Mouse (Mus musculus) c-Kit-positive CD71-positive TER-119-negative erythroid progenitor cells, embryonic 14.5 days (primary cell): Measurements from ENCODE around the gene 9230112D13Rik.
A peak's percentile ranks its signal among the peaks of the same experiment; 100 is the strongest.

Source experiments
- DNase-seq: peaks from one replicate; pipeline ENCODE4 v3.0.0-alpha.2; 2013; ENCODE audit warnings: low read depth

9230112D13Rik gene

DNA sequence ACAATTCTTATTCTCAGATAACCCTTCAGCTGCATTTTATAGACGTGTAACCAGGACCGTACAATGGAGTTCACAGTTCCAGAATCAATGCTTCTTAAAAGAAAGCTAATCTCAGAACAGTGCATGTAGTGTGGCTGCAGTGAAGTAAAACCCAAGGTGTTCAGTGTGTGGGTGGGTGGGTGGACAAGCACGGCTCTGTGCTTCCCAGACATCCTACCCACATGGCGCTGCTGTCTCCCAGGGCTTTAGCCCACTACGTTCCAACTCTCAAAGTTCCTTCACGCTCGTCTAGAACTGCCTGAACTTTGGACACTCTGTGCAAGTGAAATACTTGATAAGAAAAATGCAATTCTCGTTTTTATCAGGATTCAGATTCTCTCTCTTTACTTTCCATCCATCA lies at the start of gene 9230112D13Rik:
9230112D13Rik (minus strand) TSS at position 101 of the 400 bp plus-strand sequence.
- no peak for DNase-seq

DNA sequence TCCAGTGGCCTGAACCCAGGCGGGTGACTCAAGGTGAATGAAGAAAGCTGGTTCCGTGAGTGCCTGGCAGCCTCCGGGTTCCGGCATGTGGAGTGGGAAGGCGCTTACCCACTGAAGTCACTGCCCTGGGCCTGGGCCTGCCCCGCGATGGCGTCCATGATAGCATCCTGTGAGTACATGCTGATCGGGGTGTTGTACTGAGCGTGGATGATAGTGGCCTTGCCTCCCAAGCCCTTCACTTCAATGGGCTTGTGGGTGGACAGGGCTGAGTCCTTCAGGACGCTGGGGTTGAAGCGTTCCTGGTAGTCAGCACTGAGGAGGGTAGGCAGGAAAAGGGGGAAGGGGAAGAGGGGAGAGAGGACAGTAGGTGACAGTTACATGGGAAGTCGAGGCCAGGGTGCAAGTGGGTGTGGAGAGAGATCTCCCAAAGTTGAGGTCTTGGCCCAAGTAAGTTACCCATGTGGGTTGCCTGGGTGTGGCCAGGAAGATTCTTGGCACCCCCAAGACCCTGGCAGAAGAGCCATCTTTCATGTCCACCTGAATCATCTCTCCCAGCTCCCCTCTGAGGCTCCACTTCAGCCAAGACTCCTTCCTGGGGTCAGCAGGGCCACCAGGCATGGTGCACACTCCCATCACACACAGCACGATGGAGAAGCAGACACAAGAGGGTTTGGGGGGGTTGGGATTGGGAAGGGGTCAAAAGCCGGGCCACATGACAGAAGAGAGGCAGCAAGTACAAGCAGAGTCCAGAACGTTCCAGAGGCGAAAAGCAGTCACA lies 49.2 kb upstream of the 9230112D13Rik start:
- DNase-seq, result no peak

DNA sequence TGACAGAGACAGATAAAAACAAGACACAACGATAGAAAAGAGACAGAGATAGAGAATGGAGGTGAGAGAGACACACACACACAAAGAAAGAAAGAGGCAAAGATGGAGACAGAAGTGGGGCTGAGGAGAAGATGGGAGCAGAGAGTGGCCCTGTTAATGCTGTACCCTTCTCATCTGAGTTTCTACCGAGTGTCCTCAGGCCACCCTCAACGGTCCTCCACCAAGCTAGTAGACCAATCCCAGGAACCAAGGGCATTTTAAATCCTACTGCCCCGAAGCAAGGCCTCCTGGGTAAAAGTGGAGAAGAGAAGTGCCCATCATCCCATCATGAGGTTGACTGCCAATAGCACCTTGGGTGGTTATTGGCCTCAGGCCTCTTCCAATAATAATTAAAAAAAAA lies 48.3 kb upstream of the 9230112D13Rik start:
- DNase-seq, result no peak

DNA sequence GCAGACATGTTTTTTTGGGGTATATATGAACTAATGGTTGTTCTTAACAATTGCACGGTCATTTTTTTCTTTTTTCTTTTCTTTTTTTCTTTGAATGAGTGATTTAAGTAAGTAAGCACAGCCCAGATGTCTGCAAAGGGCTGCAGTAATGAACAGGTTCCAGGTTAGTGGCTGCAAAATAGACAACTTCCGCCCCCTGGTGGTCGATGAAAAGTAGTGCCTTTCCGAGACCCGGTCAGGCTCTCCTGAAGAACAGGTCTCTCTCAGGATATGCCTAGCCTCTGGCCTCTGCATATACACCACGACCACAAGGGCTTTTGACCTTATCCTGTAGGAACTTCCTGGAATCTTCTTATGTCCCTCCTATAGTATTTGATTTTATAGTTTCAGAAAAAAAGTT lies 47.7 kb upstream of the 9230112D13Rik start:
- DNase-seq, result peak; percentile 44

DNA sequence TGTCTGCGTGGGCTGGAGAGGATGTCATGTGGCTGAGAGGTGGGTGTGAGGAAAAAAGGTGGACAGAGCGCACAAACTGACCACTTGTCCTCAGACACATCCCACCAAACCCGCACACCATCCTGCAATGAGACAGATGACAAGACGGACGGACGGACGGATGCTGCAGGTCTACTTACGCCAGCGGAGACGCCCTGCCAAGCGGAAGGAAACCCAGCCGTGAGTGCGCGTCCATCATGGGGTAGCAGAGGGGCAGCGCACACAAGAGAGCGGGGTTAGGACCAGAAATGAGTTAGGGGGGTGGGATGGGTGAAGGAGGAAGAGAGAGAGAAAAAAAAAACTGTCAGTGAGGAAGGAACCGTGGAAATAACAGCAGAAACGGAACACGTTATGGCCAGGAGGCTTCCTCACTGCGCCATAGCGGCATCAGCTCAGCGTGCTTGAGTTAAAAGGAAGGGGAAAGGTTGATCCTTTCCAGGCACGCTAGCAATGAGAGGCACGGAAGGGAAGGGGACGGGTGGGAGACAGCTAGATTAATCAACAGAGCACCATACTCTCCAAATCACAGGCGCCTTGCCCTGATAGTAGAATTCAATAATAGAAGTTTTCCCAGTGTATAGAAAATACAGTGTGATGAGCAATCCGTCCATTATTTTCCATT lies 47.1 kb upstream of the 9230112D13Rik start:
- DNase-seq, result no peak

DNA sequence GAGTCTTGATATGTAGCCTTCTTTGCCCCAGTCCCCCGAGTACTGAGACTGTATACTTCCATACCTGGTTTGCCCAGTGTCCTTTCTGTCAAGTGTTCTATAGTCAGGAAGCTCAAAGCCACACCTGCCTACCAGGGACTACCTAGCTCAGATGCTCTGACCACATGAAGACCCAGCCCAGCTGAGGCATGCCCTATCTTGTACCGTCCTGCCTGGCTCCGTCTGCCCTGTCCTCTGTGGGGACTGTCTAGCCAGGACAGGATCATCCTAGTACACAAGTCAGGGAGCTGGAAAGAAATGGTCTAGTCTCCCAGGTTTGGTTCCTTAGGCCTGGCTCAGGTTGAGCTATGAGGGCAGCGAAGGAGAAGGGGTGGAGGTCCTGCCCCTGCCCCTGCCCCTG lies 46.0 kb upstream of the 9230112D13Rik start:
- no peak for DNase-seq

DNA sequence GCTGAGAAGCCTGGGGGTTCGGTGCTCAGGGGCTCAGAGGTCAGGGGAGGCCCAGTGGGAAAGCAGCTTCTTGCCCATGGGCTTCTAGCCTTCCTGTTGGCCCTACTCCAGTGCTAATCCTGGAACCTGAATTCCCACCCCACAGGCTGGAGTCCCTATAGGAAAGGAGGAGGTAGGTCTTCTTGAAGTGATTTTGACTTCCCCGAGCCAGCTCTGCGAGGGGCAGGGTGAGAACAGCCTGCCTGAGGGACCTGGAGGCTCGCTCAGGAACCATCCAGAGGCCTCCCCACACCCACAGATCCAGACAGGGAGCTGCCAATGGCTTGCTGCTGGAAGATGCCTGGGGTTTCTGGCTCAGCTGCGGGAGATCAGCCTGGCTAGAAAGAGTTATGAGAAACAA lies 45.1 kb upstream of the 9230112D13Rik start:
- DNase-seq, result no peak

DNA sequence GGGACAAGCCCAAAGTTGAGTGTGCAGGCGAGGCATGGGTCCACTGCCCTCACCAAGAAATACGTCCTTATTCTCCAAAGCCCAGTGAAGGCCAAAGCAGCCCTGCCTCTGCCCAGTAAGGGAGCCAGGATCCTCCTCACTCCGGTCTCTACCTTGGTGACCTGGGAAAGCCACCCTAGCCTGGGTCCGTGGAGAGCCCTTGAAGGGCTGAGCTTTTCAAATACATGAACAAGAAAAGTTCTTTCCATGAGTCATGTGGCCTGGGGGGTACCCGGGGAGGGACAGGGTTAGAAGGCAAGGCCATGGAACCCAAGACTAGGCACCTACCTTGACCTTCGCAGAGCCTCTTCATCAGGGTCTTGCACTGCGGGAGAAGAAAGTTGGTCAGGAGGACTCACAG lies 43.9 kb upstream of the 9230112D13Rik start:
- no peak for DNase-seq

DNA sequence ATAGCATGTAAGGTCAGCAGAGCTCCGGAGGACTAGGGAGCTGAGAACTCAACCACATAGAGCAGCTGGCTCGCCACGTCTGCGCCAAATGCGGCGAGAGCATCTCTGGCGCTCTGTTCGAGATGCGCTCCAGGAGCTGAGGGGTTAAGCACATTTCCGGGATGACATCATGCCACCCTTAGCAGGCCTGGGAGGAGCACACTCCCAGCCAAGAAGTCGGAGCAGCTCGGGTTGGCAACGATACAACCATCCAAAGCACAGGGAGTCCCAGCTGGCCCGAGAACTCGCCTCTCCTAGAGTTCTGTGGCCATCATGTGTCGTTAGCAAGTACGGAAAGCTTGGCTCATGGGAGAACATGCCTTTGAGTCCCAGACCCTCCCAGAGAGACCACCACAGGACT lies 43.1 kb upstream of the 9230112D13Rik start:
- DNase-seq, result no peak

DNA sequence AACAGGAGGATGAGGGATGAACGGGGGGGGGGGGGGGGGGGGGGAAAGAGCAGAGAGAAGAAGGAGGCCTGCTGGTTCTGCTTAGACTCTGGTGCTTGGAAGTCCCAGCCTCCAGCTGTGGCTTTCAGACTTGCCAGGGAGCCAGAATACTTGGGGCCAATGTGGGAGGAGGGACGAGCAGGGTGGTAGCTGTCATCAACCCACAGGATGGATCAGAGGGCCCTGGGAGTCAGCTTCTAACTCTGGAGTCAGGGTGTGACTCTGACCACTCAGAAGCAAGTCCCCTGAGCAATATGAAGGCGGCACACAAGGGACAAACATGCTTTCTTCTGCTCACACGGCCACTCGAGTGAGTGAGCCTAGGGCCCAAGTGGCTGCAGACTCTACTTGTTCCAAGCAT lies 42.0 kb upstream of the 9230112D13Rik start:
- DNase-seq, result no peak

DNA sequence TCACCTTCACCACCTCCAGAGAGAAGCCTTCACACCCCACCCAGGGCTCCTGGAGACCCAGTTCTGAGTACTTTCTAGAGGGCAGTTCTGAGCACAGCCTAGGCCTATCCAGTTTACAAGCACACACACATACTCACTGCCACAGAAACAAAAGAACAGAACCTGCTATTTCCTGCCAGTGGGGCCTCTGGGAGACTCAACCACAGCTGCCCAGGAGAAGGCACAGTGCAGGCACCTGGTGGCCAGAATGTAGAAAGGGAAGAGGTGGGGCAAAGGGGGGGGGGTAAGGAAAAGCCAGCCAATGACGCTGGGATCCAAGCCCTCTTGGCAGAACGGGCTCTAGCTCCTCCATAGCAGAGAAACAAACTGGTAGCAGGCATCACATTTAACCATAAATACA lies 39.8 kb upstream of the 9230112D13Rik start:
- DNase-seq, result no peak

DNA sequence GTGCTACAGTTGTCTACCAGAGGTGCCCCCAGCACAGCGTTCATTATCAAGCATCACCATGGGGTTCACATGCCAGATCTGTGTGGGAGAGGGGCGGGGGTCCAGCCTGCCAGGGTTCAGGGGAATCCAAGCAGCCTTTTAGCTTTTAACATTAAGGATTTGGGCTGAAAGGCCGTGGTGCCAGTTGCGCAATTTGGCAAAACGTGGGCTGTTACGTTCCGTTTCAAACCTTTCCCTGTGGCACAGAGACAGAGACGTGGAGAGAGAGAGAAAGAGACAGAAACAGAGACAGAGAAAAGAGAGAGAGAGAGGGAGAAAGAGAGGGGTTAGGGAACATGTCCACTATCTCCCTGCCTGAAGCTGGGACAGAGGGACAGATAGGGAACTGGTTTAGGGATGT lies 39.0 kb upstream of the 9230112D13Rik start:
- no peak for DNase-seq

DNA sequence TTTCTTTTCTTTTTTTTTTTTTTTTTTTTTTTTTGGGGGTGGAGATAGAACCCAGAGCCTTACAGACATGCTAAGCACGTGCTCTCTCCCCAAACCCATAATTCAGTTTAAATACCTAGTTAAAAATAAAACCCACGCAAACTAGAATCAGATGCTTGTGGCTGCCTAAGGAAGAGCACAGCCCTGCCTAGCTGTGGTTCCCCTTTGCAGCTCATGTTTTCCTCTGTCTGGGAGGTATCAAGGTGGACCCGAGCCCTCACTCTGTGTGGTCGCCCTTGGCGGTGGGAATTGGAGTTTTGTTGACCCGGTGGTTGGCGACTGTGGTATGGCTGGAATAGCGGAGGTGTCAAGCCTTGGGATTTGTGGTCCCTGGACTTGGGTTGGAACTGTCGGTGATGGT lies 36.3 kb upstream of the 9230112D13Rik start:
- DNase-seq, result no peak

DNA sequence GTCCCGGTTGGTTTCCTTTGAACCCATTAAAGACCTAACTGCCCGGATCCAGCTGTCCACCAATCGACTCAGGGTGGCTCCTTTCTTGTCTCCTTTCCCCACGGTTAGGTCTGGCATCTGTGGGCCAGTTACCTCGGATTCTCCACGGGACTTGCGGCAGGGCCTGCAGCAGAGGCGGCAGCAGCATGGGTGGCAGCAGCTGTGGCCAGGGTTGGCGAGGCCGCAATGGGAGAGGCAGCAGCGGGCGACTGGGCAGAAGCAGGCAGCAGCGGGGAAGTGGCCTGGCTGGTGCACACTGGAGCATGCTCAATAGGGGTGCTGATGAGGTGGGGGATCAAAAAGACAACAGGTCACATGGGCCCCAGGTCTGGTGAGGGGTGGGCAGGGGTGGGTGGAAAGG lies 32.6 kb upstream of the 9230112D13Rik start:
- DNase-seq, result no peak

DNA sequence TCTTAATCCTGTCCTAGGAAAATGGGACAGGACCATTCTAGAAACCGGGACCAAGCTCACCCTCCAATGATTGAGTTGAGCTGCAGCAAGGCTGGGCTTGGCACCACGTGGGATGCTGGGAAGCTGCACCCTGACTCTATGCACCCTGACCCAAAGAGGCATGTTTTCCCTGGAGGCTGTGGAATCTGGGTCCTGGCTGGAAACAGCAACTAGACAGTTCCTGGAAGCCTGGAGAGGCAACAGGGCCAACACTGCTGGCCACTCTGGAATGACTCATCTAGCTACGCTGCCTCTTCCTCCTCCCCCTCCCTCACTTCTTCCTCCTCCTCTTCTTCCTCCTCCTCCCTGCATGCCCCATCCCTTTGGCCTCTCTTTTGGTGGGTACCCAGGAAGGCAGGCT lies 31.4 kb upstream of the 9230112D13Rik start:
- no peak for DNase-seq

DNA sequence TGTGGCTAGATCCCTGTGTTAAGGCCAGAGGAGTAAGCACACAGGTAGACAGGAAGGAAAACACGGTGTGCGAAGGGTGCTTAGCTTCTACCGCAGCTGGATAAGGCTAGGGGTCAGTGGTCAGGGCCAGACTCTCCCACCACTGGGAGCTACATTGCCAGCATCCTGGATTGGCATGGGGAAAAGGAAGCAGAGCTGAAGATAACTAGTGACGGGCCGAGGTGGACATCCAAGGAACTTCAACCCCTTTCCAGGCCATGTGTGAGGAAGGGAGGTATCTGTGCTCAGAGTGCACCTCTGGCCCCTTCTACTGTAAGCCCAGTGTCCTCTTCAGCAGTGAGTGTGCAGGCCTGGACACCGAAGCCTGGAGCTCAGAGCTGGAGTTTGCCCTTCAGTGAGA lies 30.9 kb upstream of the 9230112D13Rik start:
- no peak for DNase-seq

DNA sequence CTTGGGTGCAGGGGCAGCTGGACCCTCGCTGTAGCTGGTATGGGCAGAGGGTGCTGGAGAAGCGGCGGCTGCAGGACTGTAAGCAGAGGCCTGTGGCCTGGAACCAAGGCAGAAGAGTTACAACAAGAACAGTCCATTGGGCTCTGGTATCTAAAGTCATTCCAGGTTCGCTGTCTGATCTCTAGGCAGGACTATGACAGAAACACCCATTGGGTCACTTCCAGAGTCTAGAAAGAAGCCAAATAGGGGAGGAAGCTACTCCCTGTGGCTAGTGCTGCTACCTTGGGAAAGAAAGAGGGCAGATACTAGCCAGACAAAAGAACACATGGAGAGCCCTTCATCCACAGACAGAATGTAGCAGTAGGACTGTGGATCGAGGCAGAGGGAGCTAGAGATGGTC lies 29.6 kb upstream of the 9230112D13Rik start:
- DNase-seq, result no peak

DNA sequence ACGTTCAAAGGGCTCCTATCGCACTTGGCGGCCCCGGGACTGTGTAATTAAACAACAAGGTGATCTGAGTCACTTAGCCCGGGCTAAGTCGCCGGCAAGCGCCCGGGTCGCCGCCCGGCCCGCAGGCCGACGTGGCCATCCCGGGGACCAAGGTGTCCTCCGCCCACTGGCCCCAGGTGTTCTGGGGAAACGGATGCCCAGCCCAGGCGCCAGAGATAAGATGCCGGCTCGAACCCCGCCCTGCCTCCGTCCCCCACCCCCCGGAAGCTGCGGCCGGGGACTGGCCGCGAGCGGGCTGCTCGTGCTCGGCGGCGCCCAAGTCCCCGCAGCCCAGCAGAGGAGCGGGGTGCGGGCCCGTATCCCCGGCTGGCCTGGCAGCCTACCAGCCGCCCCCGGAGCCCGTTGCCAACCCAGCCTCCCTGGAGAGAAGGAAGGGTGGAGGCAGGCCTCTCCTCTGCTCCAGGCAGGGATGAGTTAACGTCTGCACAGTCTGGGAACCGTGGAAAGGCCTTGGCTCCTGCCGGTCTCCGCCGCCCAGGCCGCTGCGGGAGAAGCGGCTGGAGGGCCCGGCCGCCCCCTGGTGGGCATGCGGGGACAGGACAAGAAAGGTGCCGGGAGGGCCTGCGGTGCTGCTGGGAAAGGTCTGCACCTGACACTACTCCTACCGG lies 26.5 kb upstream of the 9230112D13Rik start:
- peak; percentile 46 for DNase-seq

DNA sequence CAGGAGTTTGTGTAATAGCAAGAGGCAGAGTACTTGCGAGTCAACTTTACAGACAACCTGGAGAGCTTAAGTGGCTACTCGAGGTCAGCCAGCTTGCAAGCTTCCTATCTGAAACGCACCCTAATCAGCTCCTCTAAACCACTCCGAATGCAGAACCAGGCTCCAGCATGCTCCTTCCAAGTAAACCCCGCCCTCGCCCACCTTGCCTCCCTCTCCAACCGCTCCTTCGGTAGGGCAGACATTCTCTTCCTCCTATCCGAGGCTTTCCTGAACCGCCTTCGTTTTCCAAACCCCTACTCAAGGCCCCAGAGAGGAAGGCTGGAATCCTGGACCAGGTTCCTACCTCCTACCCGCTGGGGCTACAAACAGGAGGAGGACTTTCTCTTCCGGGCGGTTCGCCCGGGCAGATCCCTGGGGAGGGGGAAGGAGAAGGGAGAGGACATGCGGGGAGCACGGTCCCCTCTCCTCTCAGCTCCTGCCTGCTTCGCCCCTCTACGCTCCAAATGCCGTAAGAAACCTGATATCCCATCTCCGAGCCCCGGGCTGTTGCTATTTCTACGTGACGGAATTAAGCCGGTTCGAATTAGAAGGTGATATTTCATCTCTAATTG lies 25.9 kb upstream of the 9230112D13Rik start:
- no peak for DNase-seq

DNA sequence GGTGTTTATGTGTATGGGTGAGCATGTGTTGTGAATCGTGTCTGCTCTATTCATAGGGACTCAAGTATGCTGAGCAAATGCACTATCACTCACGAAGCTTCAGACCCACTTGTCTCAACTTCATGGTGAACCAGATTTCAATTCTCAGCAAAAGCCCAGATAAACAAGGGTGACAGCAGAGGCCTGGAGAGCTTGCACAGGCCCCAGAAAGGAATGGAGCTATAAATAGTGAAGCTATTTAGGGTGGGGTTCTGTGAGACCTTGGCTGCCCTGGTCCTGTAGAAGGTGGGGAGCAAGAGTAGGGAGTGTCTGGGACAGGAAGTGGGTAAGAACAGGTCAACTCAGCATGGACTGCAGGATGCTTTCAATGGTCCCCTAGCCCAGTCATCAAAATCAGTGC lies 21.9 kb upstream of the 9230112D13Rik start:
- no peak for DNase-seq

DNA sequence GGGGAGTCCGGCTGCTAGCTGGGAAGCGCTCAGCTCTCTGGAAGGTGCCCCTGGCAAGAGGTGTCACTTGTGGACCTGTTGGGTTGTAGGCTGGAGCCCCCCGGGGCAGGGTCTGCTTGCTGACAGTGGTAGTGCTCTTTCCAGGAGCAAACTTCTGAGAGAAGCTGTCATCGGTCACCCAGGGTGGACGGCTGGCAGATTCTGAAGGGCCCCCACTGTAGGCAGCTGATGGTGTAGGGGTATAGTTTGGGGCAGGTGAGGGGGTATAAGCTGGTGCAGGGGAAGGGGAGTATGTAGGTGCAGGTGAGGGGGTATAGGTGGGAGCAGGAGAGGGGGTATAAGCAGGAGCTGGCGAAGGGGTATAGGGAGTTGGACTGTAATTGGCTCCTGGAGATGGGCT lies 21.4 kb upstream of the 9230112D13Rik start:
- DNase-seq, result no peak

DNA sequence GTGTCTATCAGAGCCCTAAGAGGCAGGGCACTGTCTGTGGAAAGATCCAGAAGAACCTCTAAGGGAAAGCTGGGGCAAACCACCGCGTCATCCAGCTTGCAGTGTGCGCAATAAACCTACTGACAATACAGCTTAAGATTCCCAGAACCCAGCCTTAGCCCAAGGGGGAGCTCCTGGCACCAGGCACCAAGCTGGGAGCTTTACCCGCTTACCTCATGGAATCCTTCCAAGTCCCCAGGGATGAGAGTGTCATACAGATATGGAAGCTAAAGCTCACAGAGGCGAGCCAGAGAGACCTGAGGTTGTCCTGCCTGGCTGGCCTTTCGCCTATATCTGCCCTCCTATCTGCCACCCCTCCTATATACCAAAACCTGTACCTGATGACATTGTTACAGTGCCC lies 21.0 kb upstream of the 9230112D13Rik start:
- no peak for DNase-seq

DNA sequence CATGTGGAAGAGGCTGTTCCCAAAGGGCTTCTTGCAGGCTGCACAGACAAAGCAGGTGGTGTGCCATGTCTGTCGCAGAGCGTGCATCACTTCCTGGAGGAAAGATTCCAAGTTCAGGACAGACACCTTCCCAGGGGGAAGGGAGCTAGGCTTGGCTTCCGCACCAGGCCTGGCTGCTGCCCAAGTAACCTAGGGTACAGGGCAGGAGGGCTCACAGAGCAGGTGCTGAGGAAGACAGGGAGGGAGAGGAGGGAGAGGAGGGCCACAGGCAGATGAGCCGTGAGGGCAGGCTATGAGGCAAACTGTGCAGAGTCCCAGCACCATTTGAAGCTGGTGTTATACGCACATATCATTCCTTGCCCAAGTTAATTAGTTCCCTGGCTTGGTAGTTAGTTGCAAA lies 19.3 kb upstream of the 9230112D13Rik start:
- DNase-seq, result no peak
